Mouse (Mus musculus): Measurements from ENCODE around the gene Synpo2. TPM values are rescaled to one million over a fixed set of nuclear protein-coding genes. Genes with fewer than 3 reads are reported as not detected.

Gene Synpo2
- polyA plus RNA-seq, 1 experiment from 2014 or later = 1.5 TPM

GRCm38 (mm10) chr3:123070996-123071395, 165.0 kb downstream of the Synpo2 start:
- Histone ChIP-seq H3K9ac (replicated peaks) (no peak overlapping the region), H3K4me1 (replicated peaks) (no peaks in the 10 kb centered on the region), H3K27me3 (no peaks in the 10 kb centered on the region), H3K36me3 (no peaks in the 10 kb centered on the region), H3K4me3 (replicated peaks) (no peak overlapping the region), H3K27ac (no peak overlapping the region), H3K9me3 (no peaks in the 10 kb centered on the region), H3K4me2 (replicated peaks) (no peak overlapping the region)
- no peak for ATAC-seq
- WGBS = 90% methylated on average over 1 of the region's 1 CpGs

GRCm38 (mm10) chr3:123066836-123067235, 169.1 kb downstream of the Synpo2 start:
- WGBS = 96% methylated on average over 7 of the region's 7 CpGs

GRCm38 (mm10) chr3:123065466-123065865, 170.5 kb downstream of the Synpo2 start:
- H3K4me1 ChIP-seq (replicated peaks) = 0 out of 2 replicates have a peak, but pooled peaks cover 3% of the 10 kb centered on the region
- no peak overlapping the region for H3K9ac ChIP-seq (replicated peaks)
- WGBS = 85% methylated on average over 5 of the region's 5 CpGs
- H3K27me3 ChIP-seq = no peaks in the 10 kb centered on the region
- no peak overlapping the region for H3K4me2 ChIP-seq (replicated peaks)
- H3K4me3 ChIP-seq (replicated peaks) = no peak overlapping the region
- no peak for ATAC-seq
- no peak overlapping the region for H3K27ac ChIP-seq
- no peaks in the 10 kb centered on the region for H3K36me3 ChIP-seq
- no peaks in the 10 kb centered on the region for H3K9me3 ChIP-seq

More at GRCm38 (mm10) chr3:123066836-123067235, 169.1 kb downstream of the Synpo2 start:
- Histone ChIP-seq H3K4me1 (replicated peaks) (0 out of 2 replicates have a peak, but pooled peaks cover 3% of the 10 kb centered on the region), H3K4me3 (replicated peaks) (no peak overlapping the region), H3K9me3 (no peaks in the 10 kb centered on the region), H3K9ac (replicated peaks) (no peak overlapping the region), H3K27me3 (no peaks in the 10 kb centered on the region), H3K4me2 (replicated peaks) (no peak overlapping the region), H3K27ac (no peak overlapping the region), H3K36me3 (no peaks in the 10 kb centered on the region)
- no peak for ATAC-seq

- Histone ChIP-seq H3K9ac (replicated peaks) (no peak overlapping the region), H3K4me2 (replicated peaks) (no peak overlapping the region), H3K27ac (no peak overlapping the region), H3K27me3 (no peaks in the 10 kb centered on the region), H3K36me3 (no peaks in the 10 kb centered on the region), H3K4me1 (replicated peaks) (0 out of 2 replicates have a peak, but pooled peaks cover 3% of the 10 kb centered on the region), H3K9me3 (no peaks in the 10 kb centered on the region), H3K4me3 (replicated peaks) (no peak overlapping the region)
- ATAC-seq = no peak
- 27% methylated on average over 5 of the region's 5 CpGs for WGBS
Observed at GRCm38 (mm10) chr3:123064186-123064585, 171.8 kb downstream of the Synpo2 start.

GRCm38 (mm10) chr3:123061931-123062330, 174.0 kb downstream of the Synpo2 start:
- Histone ChIP-seq H3K27me3 (no peaks in the 10 kb centered on the region), H3K27ac (no peak overlapping the region), H3K4me2 (replicated peaks) (no peak overlapping the region), H3K9me3 (no peaks in the 10 kb centered on the region), H3K4me1 (replicated peaks) (0 out of 2 replicates have a peak, but pooled peaks cover 3% of the 10 kb centered on the region), H3K36me3 (no peaks in the 10 kb centered on the region), H3K4me3 (replicated peaks) (no peak overlapping the region), H3K9ac (replicated peaks) (no peak overlapping the region)
- ATAC-seq = no peak
- 82% methylated on average over 2 of the region's 2 CpGs for WGBS

GRCm38 (mm10) chr3:123058832-123059231, 177.1 kb downstream of the Synpo2 start:
- Histone ChIP-seq H3K4me2 (replicated peaks) (no peak overlapping the region), H3K9me3 (no peaks in the 10 kb centered on the region), H3K27ac (no peak overlapping the region), H3K4me1 (replicated peaks) (no peaks in the 10 kb centered on the region), H3K9ac (replicated peaks) (no peak overlapping the region), H3K4me3 (replicated peaks) (no peak overlapping the region), H3K36me3 (no peaks in the 10 kb centered on the region), H3K27me3 (no peaks in the 10 kb centered on the region)
- WGBS = 93% methylated on average over 1 of the region's 1 CpGs
- no peak for ATAC-seq

GRCm38 (mm10) chr3:123054178-123054577, 181.8 kb downstream of the Synpo2 start:
- ATAC-seq = no peak
- Histone ChIP-seq H3K9ac (replicated peaks) (no peak overlapping the region), H3K4me3 (replicated peaks) (no peak overlapping the region), H3K27ac (no peak overlapping the region), H3K9me3 (peaks cover 4% of the 10 kb centered on the region; the same call in 1 of the 2 replicates), H3K27me3 (no peaks in the 10 kb centered on the region), H3K4me2 (replicated peaks) (no peak overlapping the region), H3K4me1 (replicated peaks) (no peaks in the 10 kb centered on the region), H3K36me3 (no peaks in the 10 kb centered on the region)
- WGBS = 64% methylated on average over 5 of the region's 5 CpGs

GRCm38 (mm10) chr3:123053192-123053938, 182.6 kb downstream of the Synpo2 start:
- Histone ChIP-seq H3K27me3 (no peaks in the 10 kb centered on the region), H3K27ac (no peak overlapping the region), H3K4me1 (replicated peaks) (no peaks in the 10 kb centered on the region), H3K4me3 (replicated peaks) (no peak overlapping the region), H3K36me3 (no peaks in the 10 kb centered on the region), H3K4me2 (replicated peaks) (no peak overlapping the region), H3K9me3 (peaks cover 4% of the 10 kb centered on the region; the same call in 1 of the 2 replicates), H3K9ac (replicated peaks) (no peak overlapping the region)
- no peak for ATAC-seq
- 76% methylated on average over 8 of the region's 8 CpGs for WGBS

- no peak overlapping the region for H3K9ac ChIP-seq (replicated peaks)
- no peak overlapping the region for H3K4me3 ChIP-seq (replicated peaks)
- no peaks in the 10 kb centered on the region for H3K4me1 ChIP-seq (replicated peaks)
- no peaks in the 10 kb centered on the region for H3K27me3 ChIP-seq
- no peaks in the 10 kb centered on the region for H3K9me3 ChIP-seq
- H3K27ac ChIP-seq = no peak overlapping the region
- H3K4me2 ChIP-seq (replicated peaks) = no peak overlapping the region
- H3K36me3 ChIP-seq = no peaks in the 10 kb centered on the region
- no peak for ATAC-seq
- 98% methylated on average over 1 of the region's 1 CpGs for WGBS
Observed at GRCm38 (mm10) chr3:123042308-123042707, 193.6 kb downstream of the Synpo2 start.

GRCm38 (mm10) chr3:123034752-123035151, 201.2 kb downstream of the Synpo2 start, which contains the start of gene Myoz2:
Myoz2 (minus strand) TSS chr3:123035015.
- Histone ChIP-seq H3K4me1 (replicated peaks) (no peaks in the 10 kb centered on the region), H3K4me2 (replicated peaks) (no peak within 1 kb of the TSS), H3K36me3 (no peaks in the 10 kb centered on the region), H3K4me3 (replicated peaks) (no peak within 1 kb of the TSS), H3K9ac (replicated peaks) (no peak within 1 kb of the TSS), H3K27ac (no peak within 1 kb of the TSS), H3K9me3 (no peaks in the 10 kb centered on the region), H3K27me3 (no peaks in the 10 kb centered on the region)
- no peak for ATAC-seq
- 96% methylated on average over 7 of the region's 7 CpGs for WGBS

- no peak for ATAC-seq
- H3K27ac ChIP-seq = no peak overlapping the region
- WGBS = 59% methylated on average over 8 of the region's 8 CpGs
- no peaks in the 10 kb centered on the region for H3K4me1 ChIP-seq (replicated peaks)
- no peaks in the 10 kb centered on the region for H3K9me3 ChIP-seq
- H3K27me3 ChIP-seq = no peaks in the 10 kb centered on the region
- H3K36me3 ChIP-seq = no peaks in the 10 kb centered on the region
- H3K9ac ChIP-seq (replicated peaks) = no peak overlapping the region
- H3K4me2 ChIP-seq (replicated peaks) = no peak overlapping the region
- H3K4me3 ChIP-seq (replicated peaks) = no peak overlapping the region
Observed at GRCm38 (mm10) chr3:123033804-123034203, 202.1 kb downstream of the Synpo2 start.

Measured in midbrain, embryonic 13.5 days (tissue).